Mouse (Mus musculus): ENCODE measurements at regions not wholly inside any gene's neighbourhood (a gene's known extent, or its start where the extent isn't known, plus 50 kb on each side); places are given as distances from the start of the nearest gene placed in this dataset.

DNA sequence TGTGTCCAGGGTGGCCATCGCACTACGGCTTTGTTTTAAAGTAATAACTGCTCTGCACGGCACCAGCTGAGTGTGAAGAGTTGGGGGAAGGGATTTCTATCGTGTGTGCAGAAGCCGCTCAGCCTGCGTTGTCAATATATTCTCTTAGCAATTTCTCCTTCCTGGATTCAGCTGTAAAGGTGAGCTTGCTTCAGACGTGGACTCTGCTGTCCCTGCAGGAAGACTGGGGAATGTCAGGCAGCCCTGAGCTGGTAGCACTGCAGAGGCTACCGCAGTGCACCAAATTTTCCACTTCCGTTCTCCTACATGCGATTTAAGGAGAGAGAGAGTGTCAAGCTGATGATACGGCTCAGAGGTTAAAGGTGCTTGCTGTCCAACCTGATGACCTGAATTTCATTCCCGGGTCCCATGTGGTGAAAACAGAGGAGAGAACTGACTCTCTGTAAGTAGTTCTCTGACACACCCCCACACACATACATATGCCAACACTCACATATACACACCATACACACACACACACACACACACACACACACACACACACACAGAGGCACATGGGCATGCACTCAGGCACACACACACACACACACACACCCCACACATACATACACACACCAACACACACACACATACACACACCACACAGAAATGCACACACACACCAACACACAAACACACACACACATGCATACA lies 59.9 kb upstream of the Prelid3b start:
- no peak overlapping the region for H3K9ac ChIP-seq (replicated peaks; ENCODE audit: low read depth, low read length)
- no peaks in the 10 kb centered on the region for H3K36me3 ChIP-seq (ENCODE audit: control insufficient read depth, insufficient read depth, low read length)
- H3K4me1 ChIP-seq (ENCODE audit: control insufficient read depth, insufficient read depth, low read length): no peaks in the 10 kb centered on the region
- no peak overlapping the region for H3K4me3 ChIP-seq (ENCODE audit: low read depth, low read length)
- H3K9me3 ChIP-seq (ENCODE audit: control insufficient read depth, low read depth, low read length): no peaks in the 10 kb centered on the region
- no peaks in the 10 kb centered on the region for H3K27me3 ChIP-seq (ENCODE audit: control insufficient read depth, insufficient read depth, low read length)
- H3K27ac ChIP-seq (ENCODE audit: low read length): no peak overlapping the region
- peak; percentile 73 for ATAC-seq (ENCODE audit: insufficient number of reproducible peaks, insufficient read depth, low FRiP score, low read depth)
- no peak overlapping the region for H3K4me2 ChIP-seq (replicated peaks; ENCODE audit: low read depth, low read length)
- 45% methylated on average over 12 of the region's 12 CpGs for WGBS

DNA sequence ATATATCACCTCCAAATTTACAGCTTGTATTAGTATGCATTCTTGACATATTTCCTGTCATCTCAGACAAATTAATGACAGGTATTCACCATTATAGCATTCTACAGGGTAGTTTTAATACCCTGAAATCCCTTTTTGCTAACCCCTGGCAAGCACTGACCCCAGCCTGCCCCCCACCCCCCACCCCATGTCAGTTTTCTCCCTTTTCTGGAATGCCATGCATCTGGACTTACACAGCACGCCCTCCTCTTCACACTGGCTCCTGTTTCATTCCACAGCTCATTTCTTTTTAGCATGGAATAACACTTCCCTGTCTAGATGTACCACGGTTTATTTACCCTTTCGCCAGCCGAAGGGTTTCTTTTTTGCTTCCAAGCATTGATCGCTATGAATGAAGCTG lies 67.8 kb upstream of the Prelid3b start:
- Histone ChIP-seq H3K36me3 (ENCODE audit: control insufficient read depth, insufficient read depth, low read length) (no peaks in the 10 kb centered on the region), H3K9ac (replicated peaks; ENCODE audit: low read depth, low read length) (no peak overlapping the region), H3K27me3 (ENCODE audit: control insufficient read depth, insufficient read depth, low read length) (no peaks in the 10 kb centered on the region), H3K4me1 (ENCODE audit: control insufficient read depth, insufficient read depth, low read length) (no peaks in the 10 kb centered on the region), H3K9me3 (ENCODE audit: control insufficient read depth, low read depth, low read length) (no peaks in the 10 kb centered on the region), H3K4me3 (ENCODE audit: low read depth, low read length) (no peak overlapping the region), H3K4me2 (replicated peaks; ENCODE audit: low read depth, low read length) (no peak overlapping the region), H3K27ac (ENCODE audit: low read length) (no peak overlapping the region)
- ATAC-seq (ENCODE audit: insufficient number of reproducible peaks, insufficient read depth, low FRiP score, low read depth): no peak
- WGBS: 52% methylated on average over 5 of the region's 5 CpGs

DNA sequence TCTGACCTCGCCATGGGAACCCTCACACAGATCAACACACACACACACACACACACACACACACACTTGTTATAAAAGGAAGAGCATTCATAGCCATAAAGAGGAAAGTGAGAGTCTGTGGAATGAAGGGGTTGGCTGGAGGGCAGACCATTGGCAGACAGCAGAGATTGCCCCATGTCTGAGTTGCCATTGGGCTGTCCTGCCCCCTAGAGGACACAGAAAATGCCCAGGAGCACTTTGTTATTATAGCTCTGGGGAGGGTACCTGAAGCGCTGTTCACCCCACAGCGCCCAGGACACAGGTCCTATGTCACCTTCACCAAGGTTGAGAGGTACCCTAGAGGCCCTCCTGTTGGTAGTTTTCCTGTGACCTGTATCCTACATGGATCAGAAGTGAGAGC lies 74.3 kb upstream of the Prelid3b start:
- H3K9me3 ChIP-seq (ENCODE audit: control insufficient read depth, low read depth, low read length): no peaks in the 10 kb centered on the region
- H3K27ac ChIP-seq (ENCODE audit: low read length): no peak overlapping the region
- no peaks in the 10 kb centered on the region for H3K27me3 ChIP-seq (ENCODE audit: control insufficient read depth, insufficient read depth, low read length)
- no peaks in the 10 kb centered on the region for H3K4me1 ChIP-seq (ENCODE audit: control insufficient read depth, insufficient read depth, low read length)
- ATAC-seq (ENCODE audit: insufficient number of reproducible peaks, insufficient read depth, low FRiP score, low read depth): no peak
- H3K9ac ChIP-seq (replicated peaks; ENCODE audit: low read depth, low read length): no peak overlapping the region
- H3K4me3 ChIP-seq (ENCODE audit: low read depth, low read length): no peak overlapping the region
- no peak overlapping the region for H3K4me2 ChIP-seq (replicated peaks; ENCODE audit: low read depth, low read length)
- H3K36me3 ChIP-seq (ENCODE audit: control insufficient read depth, insufficient read depth, low read length): no peaks in the 10 kb centered on the region
- 86% methylated on average over 3 of the region's 3 CpGs for WGBS

GRCm38 (mm10) chr2:174547701-174548100 lies 74.8 kb upstream of the Prelid3b start:
- no peak overlapping the region for H3K27ac ChIP-seq (ENCODE audit: low read length)
- no peaks in the 10 kb centered on the region for H3K4me1 ChIP-seq (ENCODE audit: control insufficient read depth, insufficient read depth, low read length)
- no peaks in the 10 kb centered on the region for H3K9me3 ChIP-seq (ENCODE audit: control insufficient read depth, low read depth, low read length)
- no peaks in the 10 kb centered on the region for H3K36me3 ChIP-seq (ENCODE audit: control insufficient read depth, insufficient read depth, low read length)
- H3K4me3 ChIP-seq (ENCODE audit: low read depth, low read length): no peak overlapping the region
- no peaks in the 10 kb centered on the region for H3K27me3 ChIP-seq (ENCODE audit: control insufficient read depth, insufficient read depth, low read length)
- no peak for ATAC-seq (ENCODE audit: insufficient number of reproducible peaks, insufficient read depth, low FRiP score, low read depth)
- WGBS: 93% methylated on average over 6 of the region's 6 CpGs
- no peak overlapping the region for H3K9ac ChIP-seq (replicated peaks; ENCODE audit: low read depth, low read length)
- H3K4me2 ChIP-seq (replicated peaks; ENCODE audit: low read depth, low read length): no peak overlapping the region

DNA sequence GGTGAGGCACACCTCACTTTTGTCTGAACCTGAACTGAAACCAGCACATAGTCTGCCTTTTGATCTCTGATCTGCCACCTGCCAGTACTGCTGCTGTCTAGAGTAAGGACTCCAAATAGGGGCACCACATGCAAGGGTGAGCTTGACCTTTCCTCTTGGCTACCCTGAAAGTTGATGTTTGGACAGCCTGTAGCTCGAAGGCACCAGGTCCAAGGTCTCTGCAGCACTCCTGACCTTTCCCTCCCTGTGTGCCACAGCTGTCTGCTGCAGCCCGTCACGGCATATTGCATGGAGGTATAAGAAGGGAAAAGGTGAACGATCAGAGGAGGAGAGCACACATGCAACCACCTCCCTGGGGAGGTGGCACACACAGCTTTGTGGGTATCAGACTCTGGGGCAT lies 75.9 kb upstream of the Prelid3b start:
- Histone ChIP-seq H3K4me3 (ENCODE audit: low read depth, low read length) (no peak overlapping the region), H3K9ac (replicated peaks; ENCODE audit: low read depth, low read length) (no peak overlapping the region), H3K27ac (ENCODE audit: low read length) (no peak overlapping the region), H3K36me3 (ENCODE audit: control insufficient read depth, insufficient read depth, low read length) (no peaks in the 10 kb centered on the region), H3K4me2 (replicated peaks; ENCODE audit: low read depth, low read length) (no peak overlapping the region), H3K9me3 (ENCODE audit: control insufficient read depth, low read depth, low read length) (no peaks in the 10 kb centered on the region), H3K4me1 (ENCODE audit: control insufficient read depth, insufficient read depth, low read length) (no peaks in the 10 kb centered on the region), H3K27me3 (ENCODE audit: control insufficient read depth, insufficient read depth, low read length) (no peaks in the 10 kb centered on the region)
- 66% methylated on average over 4 of the region's 4 CpGs for WGBS
- ATAC-seq (ENCODE audit: insufficient number of reproducible peaks, insufficient read depth, low FRiP score, low read depth): no peak

DNA sequence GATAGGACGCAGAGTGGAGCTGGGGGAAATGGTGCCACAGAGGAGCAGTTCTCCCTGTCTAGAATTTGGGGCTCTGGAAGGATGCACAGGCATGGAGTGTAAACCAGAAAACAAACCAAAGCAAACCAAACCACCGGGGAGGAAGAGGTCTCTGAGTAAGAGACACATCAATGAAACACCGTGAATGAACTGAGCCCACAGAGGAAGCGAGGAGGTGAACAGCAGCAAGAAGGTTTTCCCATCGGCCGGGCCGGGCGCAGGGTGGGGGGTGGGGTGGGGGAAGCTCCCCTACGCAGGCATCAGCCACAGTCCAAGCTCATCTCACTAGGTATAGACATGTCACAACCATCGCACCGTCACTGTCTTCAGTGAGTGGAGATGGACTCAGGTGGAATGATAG lies 82.9 kb upstream of the Prelid3b start:
- H3K9ac ChIP-seq (replicated peaks; ENCODE audit: low read depth, low read length): no peak overlapping the region
- H3K27me3 ChIP-seq (ENCODE audit: control insufficient read depth, insufficient read depth, low read length): no peaks in the 10 kb centered on the region
- H3K4me2 ChIP-seq (replicated peaks; ENCODE audit: low read depth, low read length): no peak overlapping the region
- no peaks in the 10 kb centered on the region for H3K9me3 ChIP-seq (ENCODE audit: control insufficient read depth, low read depth, low read length)
- H3K27ac ChIP-seq (ENCODE audit: low read length): no peak overlapping the region
- no peaks in the 10 kb centered on the region for H3K4me1 ChIP-seq (ENCODE audit: control insufficient read depth, insufficient read depth, low read length)
- no peak overlapping the region for H3K4me3 ChIP-seq (ENCODE audit: low read depth, low read length)
- ATAC-seq (ENCODE audit: insufficient number of reproducible peaks, insufficient read depth, low FRiP score, low read depth): no peak
- H3K36me3 ChIP-seq (ENCODE audit: control insufficient read depth, insufficient read depth, low read length): no peaks in the 10 kb centered on the region
- 93% methylated on average over 11 of the region's 11 CpGs for WGBS

DNA sequence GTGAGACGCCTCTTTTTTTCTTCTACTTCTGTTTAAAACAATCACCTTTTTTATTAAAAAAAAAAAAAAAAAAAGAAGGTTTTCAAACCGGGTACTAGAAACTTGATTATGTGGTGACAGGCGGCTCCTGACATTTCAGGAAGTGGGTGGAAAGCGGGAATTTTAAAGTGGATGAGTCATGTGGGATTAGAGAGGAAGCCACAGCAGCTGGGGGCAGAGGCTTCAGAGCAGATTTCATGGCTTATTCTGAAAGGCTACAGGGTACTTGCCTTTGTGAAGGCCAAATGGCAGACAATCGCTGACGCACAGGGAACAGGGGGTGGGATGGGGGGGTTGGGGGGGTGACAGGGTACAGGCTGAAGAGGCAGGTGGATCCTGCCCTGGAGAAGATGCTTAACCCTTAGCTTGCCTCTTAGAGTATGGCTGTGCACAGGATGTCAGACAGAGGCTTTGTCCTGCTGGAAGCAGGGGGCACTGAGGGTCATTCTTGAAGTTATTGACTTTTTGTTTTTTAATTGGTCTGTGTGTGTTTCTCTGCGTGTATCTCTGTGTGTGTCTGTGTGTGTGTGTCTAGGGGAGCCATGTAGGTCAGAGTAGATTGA lies 81.4 kb upstream of the Zfp831 start:
- Histone ChIP-seq H3K9ac (replicated peaks; ENCODE audit: low read depth, low read length) (no peak overlapping the region), H3K9me3 (ENCODE audit: control insufficient read depth, low read depth, low read length) (no peaks in the 10 kb centered on the region), H3K27me3 (ENCODE audit: control insufficient read depth, insufficient read depth, low read length) (no peaks in the 10 kb centered on the region), H3K4me1 (ENCODE audit: control insufficient read depth, insufficient read depth, low read length) (no peaks in the 10 kb centered on the region), H3K4me3 (ENCODE audit: low read depth, low read length) (no peak overlapping the region), H3K36me3 (ENCODE audit: control insufficient read depth, insufficient read depth, low read length) (no peaks in the 10 kb centered on the region), H3K4me2 (replicated peaks; ENCODE audit: low read depth, low read length) (no peak overlapping the region), H3K27ac (ENCODE audit: low read length) (no peak overlapping the region)
- WGBS: 36% methylated on average over 7 of the region's 7 CpGs
- peak; percentile 10; the same call in 1 of the 2 replicates for ATAC-seq (ENCODE audit: insufficient number of reproducible peaks, insufficient read depth, low FRiP score, low read depth)

- H3K27ac ChIP-seq (ENCODE audit: low read length): no peak overlapping the region
- WGBS: 84% methylated on average over 3 of the region's 3 CpGs
- no peak overlapping the region for H3K9ac ChIP-seq (replicated peaks; ENCODE audit: low read depth, low read length)
- no peak for ATAC-seq (ENCODE audit: insufficient number of reproducible peaks, insufficient read depth, low FRiP score, low read depth)
- H3K4me3 ChIP-seq (ENCODE audit: low read depth, low read length): no peak overlapping the region
- no peaks in the 10 kb centered on the region for H3K4me1 ChIP-seq (ENCODE audit: control insufficient read depth, insufficient read depth, low read length)
- no peaks in the 10 kb centered on the region for H3K36me3 ChIP-seq (ENCODE audit: control insufficient read depth, insufficient read depth, low read length)
- H3K4me2 ChIP-seq (replicated peaks; ENCODE audit: low read depth, low read length): no peak overlapping the region
- H3K9me3 ChIP-seq (ENCODE audit: control insufficient read depth, low read depth, low read length): no peaks in the 10 kb centered on the region
- H3K27me3 ChIP-seq (ENCODE audit: control insufficient read depth, insufficient read depth, low read length): no peaks in the 10 kb centered on the region
These were observed 79.4 kb upstream of the Zfp831 start for GRCm38 (mm10) chr2:174563917-174564316.

DNA sequence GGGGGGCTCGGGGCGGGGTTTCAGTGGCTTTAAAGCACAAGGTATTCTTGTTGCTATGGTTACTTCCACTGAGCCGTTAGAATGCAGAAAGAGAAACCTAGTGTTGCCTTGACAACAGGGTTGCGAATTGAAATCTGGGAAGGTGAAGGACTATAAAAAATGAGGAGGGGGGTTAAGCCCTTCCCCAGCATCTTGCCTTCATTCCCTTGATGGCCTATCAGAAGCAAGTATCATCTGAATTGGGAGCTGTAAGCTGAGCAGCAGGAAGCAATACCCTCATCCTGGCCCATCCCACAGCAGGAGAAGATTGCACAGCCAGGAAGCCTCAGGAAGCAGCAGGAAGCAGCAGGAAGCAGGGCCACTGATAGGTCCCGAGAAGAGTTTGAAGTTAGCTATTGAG lies 78.5 kb upstream of the Zfp831 start:
- H3K27ac ChIP-seq (ENCODE audit: low read length): no peak overlapping the region
- H3K9me3 ChIP-seq (ENCODE audit: control insufficient read depth, low read depth, low read length): no peaks in the 10 kb centered on the region
- no peak overlapping the region for H3K4me2 ChIP-seq (replicated peaks; ENCODE audit: low read depth, low read length)
- no peak overlapping the region for H3K4me3 ChIP-seq (ENCODE audit: low read depth, low read length)
- no peak for ATAC-seq (ENCODE audit: insufficient number of reproducible peaks, insufficient read depth, low FRiP score, low read depth)
- no peak overlapping the region for H3K9ac ChIP-seq (replicated peaks; ENCODE audit: low read depth, low read length)
- no peaks in the 10 kb centered on the region for H3K4me1 ChIP-seq (ENCODE audit: control insufficient read depth, insufficient read depth, low read length)
- H3K36me3 ChIP-seq (ENCODE audit: control insufficient read depth, insufficient read depth, low read length): no peaks in the 10 kb centered on the region
- H3K27me3 ChIP-seq (ENCODE audit: control insufficient read depth, insufficient read depth, low read length): no peaks in the 10 kb centered on the region
- WGBS: 41% methylated on average over 5 of the region's 5 CpGs
